Mouse (Mus musculus): ENCODE results near the gene Nrf1. TPM values are rescaled to one million over a fixed set of nuclear protein-coding genes. Genes with fewer than 3 reads are reported as not detected.

Nrf1 gene
- polyA plus RNA-seq, 1 experiment from 2014 or later, result 43.5 TPM

DNA sequence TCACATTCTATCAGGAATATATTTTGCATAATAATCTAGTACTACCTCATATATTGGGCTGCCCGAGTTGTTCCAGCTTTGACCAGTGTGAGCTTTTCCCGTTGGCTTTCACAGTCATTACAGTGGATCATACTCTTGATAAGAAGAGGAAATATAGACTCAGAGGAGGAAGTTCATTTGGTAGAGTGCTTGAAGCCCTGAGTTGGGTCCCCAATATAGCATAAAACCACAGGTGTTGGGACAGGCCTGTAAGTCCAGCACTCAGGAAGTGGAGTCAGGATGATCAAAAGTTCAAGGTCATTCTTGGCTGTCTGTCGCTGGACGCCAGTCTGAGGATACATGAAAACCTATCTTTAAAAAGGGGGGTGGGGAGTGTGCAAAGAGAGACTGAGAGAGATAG lies 12.7 kb upstream of the Nrf1 start:
- WGBS, result 91% methylated on average over 4 of the region's 4 CpGs
- ATAC-seq (ENCODE audit: low FRiP score), result no peak
- Histone ChIP-seq H3K4me3 (no peak overlapping the region), H3K9ac (no peak overlapping the region), H3K27ac (no peak overlapping the region), H3K9me3 (no peaks in the 10 kb centered on the region), H3K4me1 (replicated peaks) (no peaks in the 10 kb centered on the region), H3K4me2 (no peak overlapping the region), H3K27me3 (no peaks in the 10 kb centered on the region), H3K36me3 (no peaks in the 10 kb centered on the region)

DNA sequence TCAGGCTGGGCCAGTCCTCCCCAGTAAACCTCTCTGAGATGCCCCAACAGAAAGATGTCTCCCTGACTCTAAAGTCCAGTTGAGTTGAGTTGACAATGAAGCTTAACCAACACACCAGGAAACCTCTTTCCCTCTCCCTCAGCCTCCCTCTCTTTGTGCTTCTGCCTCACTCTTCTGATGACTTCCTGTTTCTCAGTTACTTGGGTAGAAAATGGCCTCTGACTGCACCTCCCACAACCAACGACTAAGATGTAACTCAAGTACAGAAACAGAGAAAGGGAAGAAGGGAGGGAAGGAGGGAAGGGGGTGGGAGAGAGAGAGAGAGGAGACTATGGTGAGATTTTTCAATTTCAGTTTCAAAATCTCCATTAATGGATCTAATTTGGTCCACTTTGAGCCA lies 6.3 kb upstream of the Nrf1 start:
- no peak overlapping the region for H3K27ac ChIP-seq
- H3K4me2 ChIP-seq, result no peak overlapping the region
- ATAC-seq (ENCODE audit: low FRiP score), result no peak
- WGBS, result 57% methylated on average over 1 of the region's 1 CpGs
- no peaks in the 10 kb centered on the region for H3K36me3 ChIP-seq
- no peaks in the 10 kb centered on the region for H3K9me3 ChIP-seq
- H3K9ac ChIP-seq, result no peak overlapping the region
- H3K27me3 ChIP-seq, result no peaks in the 10 kb centered on the region
- no peak overlapping the region for H3K4me3 ChIP-seq
- H3K4me1 ChIP-seq (replicated peaks), result no peaks in the 10 kb centered on the region

DNA sequence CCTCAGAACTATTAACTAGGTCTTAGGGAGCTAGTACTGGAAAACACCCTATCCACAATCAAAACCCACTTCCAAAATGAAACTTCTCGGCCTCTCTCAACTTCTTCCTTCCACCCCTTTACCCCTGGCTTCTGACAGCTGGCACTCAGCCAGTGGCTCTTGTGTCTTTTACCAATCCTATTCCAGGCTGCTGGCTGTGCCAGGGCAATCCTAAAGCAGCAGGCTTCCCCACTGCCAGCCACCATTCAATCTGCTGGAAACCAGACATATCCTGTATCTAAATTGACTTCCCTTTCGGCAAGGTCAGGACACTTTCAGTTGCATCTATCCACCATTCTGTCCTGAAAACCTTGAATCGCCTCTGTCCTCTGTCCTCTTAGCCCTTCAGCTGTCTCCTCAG lies 5.3 kb upstream of the Nrf1 start:
- 79% methylated on average over 3 of the region's 3 CpGs for WGBS
- ATAC-seq (ENCODE audit: low FRiP score), result no peak
- H3K4me1 ChIP-seq (replicated peaks), result peaks cover 6% of the 10 kb centered on the region
- H3K9ac ChIP-seq, result no peak overlapping the region
- H3K27me3 ChIP-seq, result no peaks in the 10 kb centered on the region
- no peaks in the 10 kb centered on the region for H3K36me3 ChIP-seq
- H3K4me2 ChIP-seq, result no peak overlapping the region
- H3K27ac ChIP-seq, result no peak overlapping the region
- H3K4me3 ChIP-seq, result no peak overlapping the region
- no peaks in the 10 kb centered on the region for H3K9me3 ChIP-seq

DNA sequence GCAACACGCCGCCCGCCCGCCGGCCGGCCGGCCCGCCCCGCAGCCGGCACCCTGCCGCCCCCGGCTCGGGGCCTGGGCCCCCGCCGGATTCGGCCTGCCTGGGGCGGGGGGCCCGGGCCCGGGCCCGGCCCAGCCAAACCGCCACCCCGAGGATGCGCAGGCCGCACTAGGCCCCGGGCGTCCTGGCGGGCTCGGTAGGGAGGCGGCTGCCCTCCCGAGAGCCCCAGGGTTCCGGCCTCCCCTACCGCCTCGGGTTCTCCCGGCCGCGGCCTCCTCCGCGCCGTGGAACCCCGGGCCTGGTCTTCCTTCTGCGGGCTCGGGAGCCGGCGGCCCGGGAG lies 344 bp downstream of the Nrf1 start:
- Histone ChIP-seq H3K4me3 (peak overlapping the region; percentile 98), H3K9me3 (no peaks in the 10 kb centered on the region), H3K9ac (peak overlapping the region; percentile 99), H3K36me3 (no peaks in the 10 kb centered on the region), H3K4me2 (peak overlapping the region; percentile 85), H3K27ac (peak overlapping the region; percentile 100), H3K4me1 (replicated peaks) (peaks cover 40% of the 10 kb centered on the region), H3K27me3 (no peaks in the 10 kb centered on the region)
- ATAC-seq (ENCODE audit: low FRiP score), result peak; percentile 87
- 0% methylated on average over 5 of the region's 45 CpGs for WGBS

DNA sequence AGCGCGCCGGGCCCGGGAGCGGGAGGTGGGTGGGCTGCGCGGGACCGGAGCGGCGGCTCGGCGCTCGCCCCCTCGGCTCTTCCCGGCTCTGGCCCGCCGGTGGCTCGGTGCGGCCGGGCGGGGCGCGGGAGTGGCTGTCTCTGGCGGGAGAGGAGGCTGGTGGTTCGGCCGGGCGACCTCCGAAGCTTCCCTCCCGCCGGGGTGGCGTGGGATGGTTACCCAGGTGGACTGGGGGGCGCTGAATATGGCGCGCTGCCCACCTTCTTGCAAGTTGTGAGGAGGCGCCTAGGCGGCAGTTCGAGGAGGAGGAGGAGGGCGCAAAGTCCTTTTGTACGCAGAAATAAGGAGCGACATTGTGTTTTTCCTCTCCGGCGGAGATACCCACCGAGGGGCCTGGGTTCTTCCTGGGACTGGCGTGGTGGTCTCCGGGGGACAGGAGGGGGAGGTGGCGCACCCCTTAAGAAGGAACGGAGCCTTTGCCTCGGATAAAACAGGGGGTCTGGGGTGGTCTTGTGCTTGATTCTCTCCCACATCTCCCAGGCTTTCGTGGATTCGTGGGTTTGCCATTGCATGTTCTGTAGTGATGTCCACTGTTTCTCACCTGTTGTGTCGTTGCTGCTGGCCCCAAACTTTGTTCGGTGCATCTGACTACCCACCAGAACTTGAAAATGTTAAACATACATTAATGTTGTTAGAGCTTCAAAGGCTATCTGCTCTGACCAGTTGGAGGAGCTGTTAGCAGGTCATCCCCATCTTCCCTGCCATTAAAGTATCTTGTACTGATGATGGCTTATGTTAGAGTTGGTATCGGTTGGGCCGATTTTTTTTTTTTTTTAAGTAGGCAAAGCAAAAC lies 939 bp downstream of the Nrf1 start:
- H3K27me3 ChIP-seq, result no peaks in the 10 kb centered on the region
- no peaks in the 10 kb centered on the region for H3K36me3 ChIP-seq
- H3K4me1 ChIP-seq (replicated peaks), result peaks cover 45% of the 10 kb centered on the region
- peak overlapping the region; percentile 85 for H3K4me2 ChIP-seq
- H3K27ac ChIP-seq, result peak overlapping the region; percentile 100
- 1% methylated on average over 51 of the region's 54 CpGs for WGBS
- H3K9me3 ChIP-seq, result no peaks in the 10 kb centered on the region
- peak overlapping the region; percentile 99 for H3K9ac ChIP-seq
- H3K4me3 ChIP-seq, result peak overlapping the region; percentile 98
- peak; percentile 12 for ATAC-seq (ENCODE audit: low FRiP score)

DNA sequence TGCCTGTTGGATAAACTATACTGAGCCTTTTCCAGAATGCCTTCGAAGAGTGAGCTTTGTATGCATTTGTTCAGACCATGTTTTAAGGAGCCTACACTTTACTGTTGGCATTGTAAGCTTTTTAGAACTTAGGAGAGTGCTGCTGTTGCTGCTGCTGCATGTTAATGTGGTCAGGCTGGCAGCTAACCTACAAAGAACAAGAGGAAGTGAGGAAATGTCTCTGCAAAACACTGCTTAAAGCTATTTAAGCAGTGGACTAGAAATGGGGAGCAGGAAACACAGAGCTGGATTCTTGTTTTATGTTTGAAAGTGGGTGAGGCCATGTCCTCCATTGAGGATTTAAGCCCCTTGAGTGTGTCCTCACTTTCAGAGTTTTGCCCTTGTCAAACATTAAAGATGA lies 5.3 kb downstream of the Nrf1 start:
- Histone ChIP-seq H3K4me3 (no peak overlapping the region), H3K4me1 (replicated peaks) (peaks cover 40% of the 10 kb centered on the region), H3K27me3 (no peaks in the 10 kb centered on the region), H3K27ac (no peak overlapping the region), H3K4me2 (no peak overlapping the region), H3K9ac (no peak overlapping the region), H3K36me3 (no peaks in the 10 kb centered on the region), H3K9me3 (no peaks in the 10 kb centered on the region)
- 80% methylated on average over 1 of the region's 1 CpGs for WGBS
- no peak for ATAC-seq (ENCODE audit: low FRiP score)

DNA sequence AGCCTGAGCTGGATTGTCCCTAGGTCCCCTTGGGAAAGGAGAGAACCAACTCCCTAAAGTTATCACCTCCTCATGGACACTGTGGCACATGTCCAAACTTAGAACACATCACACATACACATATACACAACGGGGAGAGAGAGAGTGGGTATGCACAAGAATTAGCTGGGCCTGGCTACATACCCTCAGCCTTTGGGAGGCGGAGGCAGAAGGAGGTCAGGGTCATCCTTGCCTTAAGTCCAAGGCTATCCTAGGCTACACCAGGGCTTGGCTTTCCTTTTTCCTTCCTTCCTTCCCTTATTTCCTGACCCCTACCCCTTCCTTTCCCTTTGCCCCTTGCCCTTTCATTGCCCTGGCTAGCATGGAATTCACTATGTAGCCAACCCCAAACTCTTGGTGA lies 14.8 kb downstream of the Nrf1 start:
- Histone ChIP-seq H3K27ac (no peak overlapping the region), H3K9me3 (no peaks in the 10 kb centered on the region), H3K9ac (no peak overlapping the region), H3K4me1 (replicated peaks) (no peaks in the 10 kb centered on the region), H3K27me3 (no peaks in the 10 kb centered on the region), H3K4me3 (no peak overlapping the region), H3K36me3 (no peaks in the 10 kb centered on the region), H3K4me2 (no peak overlapping the region)
- no peak for ATAC-seq (ENCODE audit: low FRiP score)
- 94% methylated on average over 2 of the region's 2 CpGs for WGBS

DNA sequence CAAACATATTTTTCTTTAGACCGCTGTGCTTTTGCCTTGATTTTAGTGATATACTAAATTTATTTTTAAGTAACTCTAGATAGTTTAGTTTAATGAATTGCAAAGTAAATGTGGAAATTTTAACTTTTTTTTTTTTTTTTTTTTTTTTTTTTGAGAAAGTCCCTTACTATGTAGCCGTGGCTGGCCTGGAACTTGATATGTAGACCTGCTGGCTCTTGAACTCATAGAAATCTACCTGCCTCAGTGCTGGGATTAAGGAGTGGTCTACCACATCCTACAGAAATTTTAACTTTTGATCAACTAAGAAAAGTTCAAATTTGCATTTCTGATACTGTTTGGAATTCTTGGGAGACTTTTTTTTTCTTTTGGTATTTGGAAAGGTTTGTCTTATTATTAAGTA lies 17.6 kb downstream of the Nrf1 start:
- ATAC-seq (ENCODE audit: low FRiP score), result no peak
- Histone ChIP-seq H3K4me3 (no peak overlapping the region), H3K36me3 (no peaks in the 10 kb centered on the region), H3K27ac (no peak overlapping the region), H3K9ac (no peak overlapping the region), H3K27me3 (no peaks in the 10 kb centered on the region), H3K4me2 (no peak overlapping the region), H3K9me3 (no peaks in the 10 kb centered on the region), H3K4me1 (replicated peaks) (no peaks in the 10 kb centered on the region)
- WGBS, result 90% methylated on average over 2 of the region's 2 CpGs

DNA sequence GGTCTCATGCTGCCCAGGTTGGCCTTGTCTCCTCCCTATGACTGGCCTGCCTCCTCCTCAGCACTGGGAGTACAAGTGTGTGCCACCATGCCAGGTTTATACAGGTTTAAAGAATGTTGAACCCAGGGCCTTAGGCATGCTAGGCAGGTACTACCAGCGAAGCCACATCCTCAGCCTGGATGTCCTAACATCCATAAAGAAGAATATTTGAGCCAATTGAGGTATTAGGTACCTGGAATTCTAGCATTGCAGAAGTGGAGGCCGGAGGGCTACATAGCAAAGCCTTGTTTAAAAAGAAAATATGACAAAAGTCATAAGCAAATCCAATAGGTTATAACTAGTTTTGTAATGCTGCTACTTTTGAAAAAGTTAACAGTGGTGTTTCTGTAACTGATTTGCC lies 19.0 kb downstream of the Nrf1 start:
- Histone ChIP-seq H3K4me2 (no peak overlapping the region), H3K4me1 (replicated peaks) (no peaks in the 10 kb centered on the region), H3K4me3 (no peak overlapping the region), H3K9ac (no peak overlapping the region), H3K9me3 (no peaks in the 10 kb centered on the region), H3K27ac (no peak overlapping the region), H3K36me3 (no peaks in the 10 kb centered on the region), H3K27me3 (no peaks in the 10 kb centered on the region)
- 95% methylated on average over 2 of the region's 2 CpGs for WGBS
- ATAC-seq (ENCODE audit: low FRiP score), result no peak

DNA sequence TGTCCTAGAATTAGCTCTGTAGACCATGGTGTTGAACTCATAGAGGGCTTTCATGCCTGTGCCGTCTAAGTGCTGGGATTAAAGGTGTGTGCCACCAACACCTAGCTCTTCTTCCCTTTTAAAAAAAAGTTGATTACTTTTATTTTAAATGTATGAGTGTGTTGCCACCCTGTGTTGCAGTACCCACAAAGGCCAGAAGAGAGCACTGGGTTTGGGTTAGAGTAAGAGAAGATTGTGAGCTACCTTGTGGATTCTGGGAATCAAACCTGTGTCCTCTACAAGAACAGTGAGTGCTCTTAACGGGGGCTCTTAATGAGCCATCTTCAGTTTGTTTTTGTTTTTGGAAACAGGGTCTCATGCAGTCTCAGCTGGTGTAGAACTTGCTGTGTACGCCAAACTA lies 24.7 kb downstream of the Nrf1 start:
- Histone ChIP-seq H3K36me3 (no peaks in the 10 kb centered on the region), H3K9ac (no peak overlapping the region), H3K9me3 (no peaks in the 10 kb centered on the region), H3K27me3 (no peaks in the 10 kb centered on the region), H3K4me2 (no peak overlapping the region), H3K4me3 (no peak overlapping the region), H3K4me1 (replicated peaks) (peaks cover 4% of the 10 kb centered on the region; the same call in 1 of the 2 replicates), H3K27ac (no peak overlapping the region)
- 85% methylated on average over 3 of the region's 3 CpGs for WGBS
- ATAC-seq (ENCODE audit: low FRiP score), result no peak

DNA sequence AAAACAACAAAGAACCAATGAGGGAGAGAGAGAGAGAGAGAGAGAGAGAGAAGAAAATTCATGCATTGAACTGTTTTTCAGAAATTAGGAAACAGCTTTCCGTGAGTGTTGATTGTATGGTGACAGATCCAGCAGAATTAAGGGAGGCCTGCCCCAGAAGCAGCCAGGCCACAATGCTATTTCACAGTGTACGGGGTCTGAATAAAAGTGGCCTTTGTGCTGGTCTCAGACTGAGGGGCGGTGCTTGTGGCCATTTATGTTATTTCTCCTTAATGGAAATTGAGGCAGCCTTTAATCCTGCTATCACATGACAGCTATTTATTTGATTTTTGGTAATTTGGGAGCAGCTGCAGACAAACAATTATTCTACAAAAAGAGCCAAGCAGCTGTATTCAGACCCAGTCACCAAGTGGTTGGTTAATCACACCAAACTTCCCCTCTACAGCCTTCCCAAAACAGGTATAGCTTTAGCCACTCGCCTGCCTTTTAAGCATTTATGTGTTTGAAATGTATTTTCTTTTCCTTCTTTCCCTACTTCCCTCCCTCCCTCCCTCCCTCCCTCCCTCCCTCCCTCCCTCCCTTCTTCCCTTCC lies 31.2 kb downstream of the Nrf1 start:
- Histone ChIP-seq H3K36me3 (no peaks in the 10 kb centered on the region), H3K4me2 (no peak overlapping the region), H3K9me3 (no peaks in the 10 kb centered on the region), H3K27ac (no peak overlapping the region), H3K9ac (no peak overlapping the region; the same call in 1 of the 2 replicates), H3K4me3 (no peak overlapping the region), H3K4me1 (replicated peaks) (peaks cover 22% of the 10 kb centered on the region), H3K27me3 (no peaks in the 10 kb centered on the region)
- no peak for ATAC-seq (ENCODE audit: low FRiP score)
- 37% methylated on average over 4 of the region's 4 CpGs for WGBS

DNA sequence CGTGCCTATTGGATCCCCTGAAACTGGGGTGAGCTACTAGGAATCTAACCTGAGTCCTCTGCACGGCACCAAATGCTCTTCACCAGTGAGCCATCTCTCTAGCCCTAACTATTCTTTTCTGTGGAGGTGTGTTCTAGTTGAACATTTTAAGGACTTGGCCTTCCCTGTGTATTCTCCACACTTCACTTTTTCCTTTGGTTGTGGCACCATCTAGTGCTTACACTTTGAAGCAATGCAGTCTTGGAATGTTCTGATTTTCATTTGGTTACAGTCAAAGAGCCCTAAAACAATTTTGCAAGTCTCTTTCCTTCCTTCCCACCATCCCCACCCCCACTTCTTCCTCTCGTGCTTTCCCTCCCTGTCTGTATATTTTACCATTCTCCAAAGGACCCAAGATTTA lies 33.6 kb downstream of the Nrf1 start:
- 86% methylated on average over 3 of the region's 3 CpGs for WGBS

DNA sequence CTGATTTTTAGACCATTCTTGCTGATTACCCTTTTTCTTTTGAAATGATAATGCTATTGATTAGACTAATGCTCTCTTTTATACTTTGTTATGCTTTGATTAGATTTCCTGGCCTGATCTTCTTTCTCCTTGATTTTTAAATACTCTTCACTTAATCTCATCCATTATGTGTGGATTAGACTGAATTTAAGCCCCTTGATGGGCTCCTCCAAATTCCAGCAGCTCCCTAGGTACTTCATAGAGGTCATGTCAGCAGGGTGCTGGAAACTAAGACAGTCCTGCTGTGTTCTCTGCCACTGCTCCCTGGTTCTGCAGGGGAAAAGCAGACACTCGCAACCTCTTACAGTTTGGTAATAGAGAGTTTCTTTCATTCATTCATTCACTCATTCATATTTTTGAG lies 35.5 kb downstream of the Nrf1 start:
- ATAC-seq (ENCODE audit: low FRiP score), result no peak
- H3K4me2 ChIP-seq, result no peak overlapping the region

More for the DNA sequence above, 33.6 kb downstream of the Nrf1 start:
- Histone ChIP-seq H3K27me3 (no peaks in the 10 kb centered on the region), H3K9ac (no peak overlapping the region), H3K36me3 (no peaks in the 10 kb centered on the region), H3K4me3 (no peak overlapping the region), H3K4me1 (replicated peaks) (peaks cover 25% of the 10 kb centered on the region), H3K4me2 (no peak overlapping the region), H3K27ac (no peak overlapping the region), H3K9me3 (no peaks in the 10 kb centered on the region)
- no peak for ATAC-seq (ENCODE audit: low FRiP score)

More for the DNA sequence above, 35.5 kb downstream of the Nrf1 start:
- peaks cover 25% of the 10 kb centered on the region for H3K4me1 ChIP-seq (replicated peaks)
- H3K27me3 ChIP-seq, result no peaks in the 10 kb centered on the region
- H3K27ac ChIP-seq, result no peak overlapping the region
- WGBS, result 66% methylated on average over 1 of the region's 1 CpGs
- H3K9ac ChIP-seq, result no peak overlapping the region
- H3K9me3 ChIP-seq, result no peaks in the 10 kb centered on the region
- no peak overlapping the region for H3K4me3 ChIP-seq
- H3K36me3 ChIP-seq, result no peaks in the 10 kb centered on the region
